Mouse (Mus musculus): ENCODE results near the gene Olfr623. TPM values are rescaled to one million over a fixed set of nuclear protein-coding genes. Genes with fewer than 3 reads are reported as not detected.

The Olfr623 gene
- total RNA-seq (2023): not detected

GRCm38 (mm10) chr7:103663598-103663997 is at the start of gene Olfr623:
Gene Olfr623, minus strand, starts transcription at chr7:103663698.

GRCm38 (mm10) chr7:103682420-103682819 is 18.9 kb upstream of the Olfr623 start, which contains the start of gene Olfr625-ps1:
Gene Olfr625-ps1, plus strand, starts transcription at chr7:103682720.

GRCm38 (mm10) chr7:103671091-103671490 is 7.6 kb upstream of the Olfr623 start, which contains the start of gene Olfr624:
Gene Olfr624, minus strand, starts transcription at chr7:103671191.

GRCm38 (mm10) chr7:103642602-103643001 is 20.9 kb downstream of the Olfr623 start, which contains the start of gene Olfr622:
Gene Olfr622, minus strand, starts transcription at chr7:103642702.

GRCm38 (mm10) chr7:103612434-103612833 is 51.1 kb downstream of the Olfr623 start, which contains the start of gene Olfr620:
Gene Olfr620, minus strand, starts transcription at chr7:103612534.

Other genes with a start within 250 kb of the Olfr623 start
- gene Usp17lc, start 248.6 kb downstream of the Olfr623 start, total RNA-seq (2023): not detected
- not detected for gene Olfr605, start 218.3 kb downstream of the Olfr623 start, total RNA-seq (2023)
- gene Olfr606, start 214.7 kb downstream of the Olfr623 start, total RNA-seq (2023): not detected
- not detected for gene Olfr607, start 199.5 kb downstream of the Olfr623 start, total RNA-seq (2023)
- gene Olfr608, start 193.8 kb downstream of the Olfr623 start, total RNA-seq (2023): not detected
- not detected for gene Olfr609, start 165.6 kb downstream of the Olfr623 start, total RNA-seq (2023)
- not detected for gene Olfr610, start 151.6 kb downstream of the Olfr623 start, total RNA-seq (2023)
- gene Olfr611, start 142.9 kb downstream of the Olfr623 start, total RNA-seq (2023): not detected
- gene Olfr612, start 121.0 kb downstream of the Olfr623 start, total RNA-seq (2023): not detected
- not detected for gene Olfr613, start 115.6 kb downstream of the Olfr623 start, total RNA-seq (2023)
- gene Olfr615, start 107.6 kb downstream of the Olfr623 start, total RNA-seq (2023): not detected
- gene Olfr616, start 94.6 kb downstream of the Olfr623 start, total RNA-seq (2023): not detected
- gene Olfr617, start 90.6 kb downstream of the Olfr623 start, total RNA-seq (2023): not detected
- not detected for gene Olfr618, start 73.6 kb downstream of the Olfr623 start, total RNA-seq (2023)
- not detected for gene Olfr619, start 63.1 kb downstream of the Olfr623 start, total RNA-seq (2023)
- gene Olfr620, start 51.2 kb downstream of the Olfr623 start, total RNA-seq (2023): not detected
- not detected for gene Olfr622, start 21.0 kb downstream of the Olfr623 start, total RNA-seq (2023)
- gene Olfr624, start 7.5 kb upstream of the Olfr623 start, total RNA-seq (2023): under 1 TPM in 1 of 2 experiments, not detected in 1; 0.07 TPM
- gene Olfr625-ps1, start 19.0 kb upstream of the Olfr623 start, total RNA-seq (2023): not detected
- gene Olfr243, start 51.0 kb upstream of the Olfr623 start, total RNA-seq (2023): not detected
- gene Olfr628, start 66.7 kb upstream of the Olfr623 start, total RNA-seq (2023): not detected
- not detected for gene Olfr629, start 81.2 kb upstream of the Olfr623 start, total RNA-seq (2023)
- not detected for gene Olfr630, start 93.6 kb upstream of the Olfr623 start, total RNA-seq (2023)
- not detected for gene Olfr69, start 107.9 kb upstream of the Olfr623 start, total RNA-seq (2023)
- gene Olfr68, start 116.0 kb upstream of the Olfr623 start, total RNA-seq (2023): not detected
- not detected for gene Olfr67, start 128.1 kb upstream of the Olfr623 start, total RNA-seq (2023)
- 100 to 1,000 TPM; 136 to 209 TPM for gene Hbb-bt, start 150.3 kb upstream of the Olfr623 start, total RNA-seq (2023)
- 1,000 to 10,000 TPM in 1 of 2 experiments, 100 to 1,000 TPM in 1; 881 to 1,070 TPM for gene Hbb-bs, start 164.4 kb upstream of the Olfr623 start, total RNA-seq (2023)
- gene Hbb-bh2, start 176.8 kb upstream of the Olfr623 start, total RNA-seq (2023): not detected
- gene Hbb-bh1, start 179.5 kb upstream of the Olfr623 start, total RNA-seq (2023): not detected
- gene Hbb-y, start 189.5 kb upstream of the Olfr623 start, total RNA-seq (2023): not detected
- not detected for gene Olfr66, start 222.6 kb upstream of the Olfr623 start, total RNA-seq (2023)
- gene Olfr64, start 230.8 kb upstream of the Olfr623 start, total RNA-seq (2023): not detected
- not detected for gene Olfr65, start 239.8 kb upstream of the Olfr623 start, total RNA-seq (2023)